Mouse (Mus musculus) gastrocnemius, postnatal 4 days (tissue): Measurements from ENCODE around the gene Mapkapk3. TPM values are rescaled to one million over a fixed set of nuclear protein-coding genes. Genes with fewer than 3 reads are reported as not detected.
A peak's percentile ranks its signal among the peaks of the same experiment; 100 is the strongest.

Source experiments
- DNase-seq, 2 experiments: peaks; one replicate each; pipeline ENCODE4 v3.0.0; 2021 to 2022; ENCODE audit warnings: low spot score in 2 of 2, mixed read lengths in 2 of 2
- total RNA-seq, 2 experiments: library from RNA; stranded (reverse); gene quantifications; 2 replicates each; pipeline ENCODE4 v1.2.3; 2021

Mapkapk3 gene
- total RNA-seq, 2 experiments from 2014 or later, result 19.7 to 22.8 TPM

DNA sequence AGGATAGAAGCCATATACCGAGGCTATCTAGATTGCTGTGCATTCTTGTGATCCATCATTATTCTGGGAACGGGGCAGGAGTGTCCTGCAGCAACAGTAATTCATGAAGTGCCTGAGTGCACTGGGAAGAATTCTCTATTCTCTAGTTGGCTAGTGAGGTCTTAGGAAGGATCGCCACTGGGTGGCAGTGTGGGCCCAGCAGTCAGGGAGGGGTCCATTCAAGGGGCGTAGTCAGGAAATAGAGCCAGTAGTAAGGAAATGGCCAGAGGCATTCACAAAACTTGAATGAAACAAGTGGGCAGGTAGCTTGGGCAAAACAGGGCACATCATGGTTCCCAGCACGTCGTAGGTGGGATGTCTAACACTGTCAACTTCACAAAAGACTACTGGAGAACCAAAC lies 4.6 kb upstream of the Mapkapk3 start:
- DNase-seq, result peak; percentile 71 to 85

DNA sequence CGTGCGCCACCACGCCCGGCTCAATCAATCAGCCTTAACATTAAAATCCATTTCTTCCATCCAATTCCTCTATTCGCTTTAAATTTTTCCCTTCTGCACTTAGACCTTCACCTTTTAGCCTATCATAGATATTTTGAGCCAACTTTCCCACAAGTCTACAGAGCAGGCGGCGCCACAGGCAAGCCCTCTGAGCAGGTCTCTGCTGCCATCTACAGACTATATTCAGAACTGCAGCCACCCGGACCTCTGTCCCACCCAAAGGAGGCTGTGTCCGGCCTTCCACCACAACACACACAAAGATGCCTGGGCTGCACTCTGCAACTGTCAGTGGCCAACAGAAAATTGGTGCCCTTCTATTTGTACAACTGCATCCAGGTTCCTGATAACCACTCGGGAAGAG lies 1.2 kb upstream of the Mapkapk3 start:
- DNase-seq, result peak; percentile 73 to 82

DNA sequence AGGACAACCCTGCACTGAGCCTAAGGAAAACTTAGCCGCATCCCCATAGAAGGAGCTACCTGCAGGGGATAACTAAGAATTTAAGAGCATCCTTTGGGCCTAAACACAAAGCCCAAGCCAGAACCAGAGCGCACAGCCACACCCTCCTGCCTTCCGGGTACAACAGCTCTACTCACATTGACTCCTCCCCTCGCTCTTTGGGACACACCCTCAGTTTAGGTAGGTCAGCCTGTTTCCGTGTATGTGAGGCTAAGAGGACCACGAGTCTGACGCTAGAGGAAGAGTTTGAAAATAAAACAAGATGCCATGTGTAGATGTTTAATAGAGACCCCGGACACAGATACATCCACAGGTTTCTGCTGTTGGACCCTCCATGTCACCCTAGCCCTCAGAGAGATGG lies 966 bp downstream of the Mapkapk3 start:
- no peak for DNase-seq

DNA sequence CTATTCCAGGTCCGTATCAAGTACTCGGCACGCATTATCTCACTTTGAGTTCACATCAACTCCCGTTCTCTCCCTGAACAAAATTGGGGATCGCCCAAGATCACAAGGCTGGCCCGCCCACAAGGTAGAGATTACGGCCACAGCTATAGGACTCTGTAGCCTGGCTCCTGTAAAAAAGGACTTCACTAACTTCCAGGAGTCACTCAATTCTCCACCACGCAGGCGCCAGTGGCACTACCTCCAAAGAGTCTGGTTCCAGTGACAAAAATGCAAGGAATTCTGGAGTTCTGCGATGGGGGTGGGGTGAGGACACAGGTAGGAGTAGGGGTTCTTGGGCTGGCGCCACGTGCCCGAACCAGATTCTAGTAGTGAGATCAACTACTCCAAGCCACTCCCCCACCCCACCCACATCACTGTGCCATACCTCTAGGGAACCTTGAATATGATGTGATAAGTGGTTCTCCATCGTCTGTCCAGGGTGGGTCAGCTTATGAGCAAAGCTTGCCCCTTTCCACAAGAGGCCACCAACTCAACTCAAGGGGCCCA lies 1.5 kb downstream of the Mapkapk3 start:
- no peak for DNase-seq

DNA sequence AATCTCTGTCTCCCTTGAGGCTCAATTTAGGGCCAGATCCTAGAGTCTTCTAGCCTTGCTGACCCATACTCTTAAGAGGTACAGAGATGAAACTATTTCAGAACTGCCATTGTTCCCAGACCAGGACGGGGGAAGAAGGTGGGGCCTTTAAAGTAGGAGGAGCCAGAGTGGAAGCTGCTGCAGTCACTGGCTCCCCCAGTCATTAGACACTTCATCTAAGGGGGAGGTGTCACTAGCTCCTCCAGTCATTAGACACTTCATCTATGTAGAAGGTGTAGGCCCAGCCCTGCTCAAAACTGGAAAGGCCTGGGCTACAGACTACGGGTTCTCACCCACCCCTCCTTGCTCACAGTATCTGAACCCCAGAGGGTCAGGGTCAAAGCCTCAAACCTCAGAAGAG lies 2.4 kb downstream of the Mapkapk3 start:
- no peak for DNase-seq

DNA sequence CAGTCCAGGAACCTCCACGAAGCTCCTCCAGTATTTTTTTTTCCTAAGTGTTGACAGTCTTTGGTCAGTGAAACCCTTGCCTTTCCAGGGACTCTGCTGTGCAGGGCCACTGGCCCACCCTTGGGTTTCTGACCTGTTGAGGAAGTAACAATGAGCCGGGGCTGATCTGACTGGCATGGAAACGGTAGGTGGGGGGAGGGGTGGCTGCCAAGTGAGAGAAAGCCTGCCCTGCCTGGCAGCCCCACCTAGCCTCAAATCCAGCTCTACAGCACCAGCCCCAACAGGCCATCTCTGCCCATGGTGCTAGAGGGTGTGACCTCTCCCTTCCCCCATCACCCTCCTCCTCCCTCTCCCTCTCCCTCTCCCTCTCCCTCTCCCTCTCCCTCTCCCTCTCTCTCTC lies 4.7 kb downstream of the Mapkapk3 start:
- no peak for DNase-seq

DNA sequence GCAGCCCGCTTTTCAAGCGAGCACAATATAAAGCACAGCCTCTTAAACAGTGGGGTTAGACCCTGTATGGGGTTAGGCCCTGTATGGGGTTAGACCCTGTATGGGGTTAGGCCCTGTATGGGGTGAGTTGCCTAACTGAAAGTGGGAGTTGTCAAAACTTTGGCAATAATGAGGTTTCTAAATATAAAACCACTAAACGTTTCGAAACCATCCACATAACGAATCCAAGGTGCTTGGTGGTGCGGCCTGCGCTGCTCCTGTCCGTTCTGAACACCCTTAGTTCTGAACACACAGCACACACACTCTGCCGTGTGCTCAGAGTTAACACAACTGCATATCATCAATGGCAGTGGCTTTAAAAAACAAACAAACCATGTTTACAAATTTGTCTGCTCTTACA lies 6.7 kb downstream of the Mapkapk3 start:
- DNase-seq, result no peak

DNA sequence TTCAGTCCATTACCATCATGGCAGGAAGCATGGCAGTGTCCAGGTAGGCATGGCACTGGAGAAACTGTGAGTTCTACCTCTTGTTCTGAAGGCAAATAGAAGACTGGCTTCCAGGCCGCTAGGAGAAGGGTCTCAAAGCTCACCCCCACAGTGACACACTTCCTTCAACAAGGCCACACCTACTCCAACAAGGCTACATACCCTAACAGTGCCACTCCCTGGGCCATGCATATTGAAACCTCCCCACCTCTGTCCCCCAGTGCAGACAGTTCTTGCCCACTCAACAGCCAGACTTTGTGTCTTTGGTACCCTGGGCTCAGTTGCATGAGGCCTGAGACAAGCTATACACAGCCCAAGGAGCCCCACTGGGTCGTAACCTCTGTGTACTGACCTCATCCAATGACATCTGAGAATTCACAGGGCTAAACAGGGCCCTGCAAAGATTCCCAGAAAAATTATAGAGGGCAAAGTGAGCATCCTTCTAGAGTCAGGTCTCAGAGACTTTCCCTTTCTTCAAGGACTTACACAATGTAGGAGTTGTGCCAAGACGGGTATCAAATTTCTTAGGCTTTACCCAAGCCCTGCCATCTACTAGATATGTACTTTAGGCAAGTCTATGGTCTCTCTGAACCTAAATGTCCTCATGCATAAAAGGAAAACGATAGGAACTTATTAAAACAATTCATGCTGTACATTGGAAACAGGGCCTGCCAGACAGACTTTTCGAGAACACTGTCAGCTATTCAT lies 8.3 kb downstream of the Mapkapk3 start:
- DNase-seq, result no peak

DNA sequence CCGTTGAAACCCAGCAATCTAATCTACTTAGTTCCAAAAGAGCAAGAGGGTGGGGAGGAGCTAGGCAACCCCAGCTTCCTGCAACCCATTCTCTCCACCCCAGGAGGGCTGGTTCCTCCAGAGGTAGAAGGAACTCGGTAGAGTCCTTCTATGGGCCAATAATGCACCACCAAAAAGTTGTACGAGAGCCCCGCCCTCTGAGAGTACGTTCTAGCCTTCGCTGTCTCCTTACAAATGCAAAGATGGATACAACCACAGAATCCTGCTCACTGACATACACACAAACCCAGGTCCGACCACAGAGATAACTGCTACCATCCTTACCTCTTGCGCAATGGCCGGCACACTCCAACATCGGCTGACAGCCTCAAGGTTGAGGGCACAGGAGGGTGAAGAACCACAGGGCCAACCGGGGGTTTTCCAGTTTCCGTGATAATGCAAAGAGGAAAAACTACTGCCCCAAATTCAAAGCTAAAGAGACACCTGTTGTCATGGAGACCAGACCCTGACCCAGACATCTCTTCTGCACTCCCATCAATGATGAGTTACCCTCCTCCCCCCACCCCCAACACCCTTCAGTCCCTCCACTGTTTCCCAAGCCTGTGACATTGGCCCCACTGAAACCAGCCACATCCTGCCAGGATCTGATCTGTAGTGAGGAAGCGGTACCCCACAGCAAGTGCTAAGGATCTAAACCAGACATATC lies 9.2 kb downstream of the Mapkapk3 start:
- no peak for DNase-seq

DNA sequence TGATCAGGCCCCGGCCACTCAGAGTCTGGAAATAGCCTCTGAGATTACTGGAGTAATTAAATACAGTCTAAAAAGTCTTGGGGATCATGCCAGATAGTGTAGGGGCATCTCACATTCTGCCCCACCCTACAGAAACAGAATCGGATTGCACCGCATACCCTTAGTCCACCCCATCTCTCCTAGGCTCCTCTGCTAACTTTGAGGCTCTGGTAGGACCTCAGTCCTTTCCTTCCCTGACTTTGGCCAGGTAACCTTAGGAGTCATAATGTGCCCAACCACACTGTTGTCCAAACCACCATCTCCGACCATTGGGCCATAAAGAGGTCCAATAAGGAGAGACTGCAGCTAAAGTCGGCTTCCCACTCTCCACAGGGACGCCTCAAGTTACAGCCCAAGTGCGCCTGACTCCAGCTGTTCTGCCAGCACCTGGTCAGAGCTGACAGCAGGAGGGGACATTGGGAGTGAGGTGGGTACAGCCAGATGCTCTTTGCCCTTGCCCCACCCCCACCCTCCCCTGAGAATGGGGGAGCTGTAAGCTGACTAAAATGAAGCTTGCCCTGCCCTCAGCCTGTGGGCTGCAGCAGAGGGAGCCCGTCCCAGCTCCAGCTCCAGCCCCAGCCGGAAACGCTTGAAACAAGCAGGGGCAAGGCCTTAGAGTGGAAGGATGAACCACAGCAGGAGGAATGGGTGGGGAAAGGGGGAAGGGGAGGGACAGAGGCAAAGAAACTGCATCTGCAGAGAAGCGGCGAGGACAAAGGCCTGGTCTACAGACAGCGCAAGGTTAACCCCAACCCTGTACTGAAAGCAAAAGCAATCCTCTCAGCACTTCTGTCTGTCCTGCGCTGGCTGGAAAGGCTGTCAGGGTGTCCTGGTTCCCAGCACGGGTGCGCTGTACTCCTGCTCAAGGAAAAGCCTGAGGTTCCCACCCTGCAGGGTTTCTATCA lies 10.0 kb downstream of the Mapkapk3 start:
- DNase-seq, result peak in 1 of 2 experiments; percentile 29

DNA sequence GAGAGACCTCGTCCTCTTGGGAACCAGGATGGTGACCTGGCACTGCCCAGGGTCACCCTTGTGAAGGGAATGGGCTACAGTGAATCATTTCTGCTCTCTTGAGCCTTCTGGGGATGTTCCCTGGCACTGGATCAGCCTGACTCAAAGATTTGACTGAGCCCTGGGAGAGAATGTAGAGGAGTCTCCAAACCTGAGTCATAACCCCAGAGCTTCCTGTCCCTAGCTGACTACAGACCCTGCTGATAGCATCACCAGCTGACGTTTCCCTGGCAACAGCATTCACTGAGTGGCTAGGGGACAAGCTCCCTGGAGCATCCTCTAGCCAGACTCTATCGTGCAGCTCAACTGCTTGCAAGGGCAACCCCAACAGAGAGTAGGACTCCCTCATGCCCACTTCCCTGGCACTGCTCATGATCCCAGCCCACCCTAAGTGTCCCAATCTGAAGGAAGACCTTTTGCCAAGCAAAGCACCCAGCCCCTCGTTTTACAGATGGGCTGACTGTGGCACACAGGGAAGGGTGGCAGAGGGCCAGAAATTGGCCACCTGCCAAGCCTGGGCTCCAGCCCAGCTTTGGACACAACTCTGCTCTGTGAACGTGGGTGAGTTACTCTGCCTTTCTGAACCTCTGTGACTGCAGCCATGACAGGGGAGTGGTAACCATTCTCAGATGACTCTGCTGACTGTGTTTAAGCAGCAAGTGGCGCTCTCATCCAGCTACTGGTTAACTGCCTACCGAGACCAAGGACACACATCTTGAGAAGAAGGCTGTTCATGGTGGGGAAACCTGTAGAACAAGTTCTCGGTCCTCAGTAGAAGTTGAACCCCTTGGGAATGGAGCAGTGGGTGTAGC lies 10.9 kb downstream of the Mapkapk3 start:
- no peak for DNase-seq

DNA sequence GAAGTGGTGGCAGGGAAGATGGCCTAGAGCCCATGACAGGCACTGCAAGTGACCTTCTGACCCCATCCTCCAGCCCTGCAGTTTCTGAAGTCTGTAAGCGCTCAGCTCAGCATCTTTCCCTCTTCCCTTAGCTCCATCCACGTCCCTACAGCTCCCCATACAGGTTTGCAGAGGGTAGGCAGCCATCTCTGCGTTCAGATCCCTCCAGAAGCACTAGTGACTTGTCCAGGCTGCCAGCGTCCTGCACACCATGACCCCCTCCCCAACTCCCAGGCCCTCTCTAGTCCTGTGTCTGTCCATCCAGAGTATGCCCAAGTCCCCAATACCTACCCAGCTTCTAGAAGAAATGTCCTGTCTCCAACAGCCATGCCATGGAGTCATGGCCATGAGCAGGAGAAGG lies 11.6 kb downstream of the Mapkapk3 start:
- no peak for DNase-seq

DNA sequence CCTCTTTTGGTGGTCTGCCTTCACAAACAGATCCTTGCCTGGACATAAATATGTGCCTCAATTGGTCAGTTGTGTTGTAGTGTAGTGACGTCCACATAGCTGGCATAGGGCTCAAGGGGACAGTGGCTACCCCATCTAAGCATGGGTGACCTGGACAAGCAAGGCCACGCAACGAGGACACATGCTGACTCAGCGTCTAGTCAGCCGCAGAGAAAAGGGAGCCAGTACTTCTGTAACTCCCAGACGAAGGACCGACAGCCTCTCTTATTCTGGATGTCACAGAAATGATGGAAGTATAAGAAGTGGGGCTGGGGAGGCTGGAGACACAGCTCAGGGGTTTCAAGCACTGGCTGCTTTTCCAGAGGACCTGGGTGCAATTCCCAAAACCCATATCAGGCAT lies 12.1 kb downstream of the Mapkapk3 start:
- no peak for DNase-seq

DNA sequence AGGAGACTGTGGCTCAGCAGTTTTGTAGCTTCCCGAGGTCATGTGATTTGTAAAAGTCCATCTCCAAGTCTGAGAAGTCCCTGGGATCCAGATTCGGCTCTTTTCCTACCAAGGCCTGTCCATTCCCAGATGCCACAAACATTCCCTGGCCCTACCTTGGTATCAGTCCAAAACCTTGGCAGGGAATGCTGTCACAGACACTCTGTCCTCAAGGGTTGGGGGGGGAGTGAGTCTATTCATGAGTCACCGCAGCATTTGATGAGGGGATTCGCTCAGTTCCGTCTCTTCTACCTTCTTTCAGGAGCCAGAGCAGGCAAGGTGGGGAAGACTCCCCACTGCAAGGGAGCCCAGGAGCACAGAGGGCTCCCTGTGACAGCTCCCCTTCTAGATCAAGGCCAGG lies 14.0 kb downstream of the Mapkapk3 start:
- DNase-seq, result no peak

DNA sequence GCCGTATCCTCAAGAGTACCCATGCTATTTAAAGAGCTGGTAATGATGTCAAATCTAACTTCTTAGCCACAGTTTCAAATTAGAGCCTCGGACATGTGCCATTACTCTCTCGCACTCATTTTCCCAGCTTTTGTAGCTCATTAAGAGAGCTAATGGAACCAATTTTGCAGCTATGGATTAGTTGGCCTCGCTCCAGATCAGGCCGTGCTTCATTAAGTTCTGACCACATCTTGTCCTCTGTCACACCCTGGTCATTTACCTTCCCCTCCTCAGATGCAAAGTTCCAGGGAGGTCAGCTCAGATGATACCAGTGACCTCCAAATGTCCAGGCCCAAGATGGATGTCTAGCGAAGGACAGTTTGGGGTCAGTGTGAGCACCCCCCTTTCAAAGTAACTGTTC lies 14.9 kb downstream of the Mapkapk3 start:
- DNase-seq, result no peak

DNA sequence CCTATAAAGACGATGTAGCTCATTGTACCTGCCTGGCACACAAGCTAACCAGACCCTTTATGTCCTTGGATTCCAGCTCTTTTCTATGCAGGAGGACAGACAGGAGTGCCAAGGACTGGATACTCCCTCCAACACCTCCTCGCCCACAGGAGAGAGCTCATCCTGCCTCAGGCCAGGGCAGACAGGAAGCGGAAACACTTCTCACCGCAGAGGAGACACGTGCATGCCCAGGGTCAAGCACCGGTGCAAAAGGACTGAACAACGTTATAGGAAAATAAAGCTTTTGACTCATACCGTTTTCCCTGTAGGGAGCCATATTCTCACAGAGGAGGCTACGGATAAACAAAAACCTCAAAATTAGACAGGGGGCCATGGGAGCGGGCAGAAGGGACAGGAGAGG lies 16.5 kb downstream of the Mapkapk3 start:
- no peak for DNase-seq

DNA sequence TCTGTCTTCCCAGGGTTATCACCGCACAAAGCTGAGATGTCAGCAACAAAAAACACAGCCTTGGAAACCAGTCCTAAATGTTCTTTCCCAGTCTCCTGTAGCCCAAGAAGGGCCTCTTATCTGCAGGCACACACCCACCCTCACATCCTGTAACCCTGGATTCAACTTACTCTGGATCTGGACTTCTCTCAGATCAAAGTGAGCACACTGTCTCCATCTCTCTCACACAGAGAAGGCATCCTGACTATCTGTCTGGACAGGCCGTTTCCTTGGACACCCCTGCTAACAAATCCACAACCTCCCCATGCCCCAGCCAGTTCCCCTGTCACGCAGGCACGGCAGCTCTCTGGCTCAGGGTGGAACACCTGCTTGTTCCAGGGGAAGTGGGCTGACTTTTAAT lies 17.4 kb downstream of the Mapkapk3 start:
- no peak for DNase-seq

DNA sequence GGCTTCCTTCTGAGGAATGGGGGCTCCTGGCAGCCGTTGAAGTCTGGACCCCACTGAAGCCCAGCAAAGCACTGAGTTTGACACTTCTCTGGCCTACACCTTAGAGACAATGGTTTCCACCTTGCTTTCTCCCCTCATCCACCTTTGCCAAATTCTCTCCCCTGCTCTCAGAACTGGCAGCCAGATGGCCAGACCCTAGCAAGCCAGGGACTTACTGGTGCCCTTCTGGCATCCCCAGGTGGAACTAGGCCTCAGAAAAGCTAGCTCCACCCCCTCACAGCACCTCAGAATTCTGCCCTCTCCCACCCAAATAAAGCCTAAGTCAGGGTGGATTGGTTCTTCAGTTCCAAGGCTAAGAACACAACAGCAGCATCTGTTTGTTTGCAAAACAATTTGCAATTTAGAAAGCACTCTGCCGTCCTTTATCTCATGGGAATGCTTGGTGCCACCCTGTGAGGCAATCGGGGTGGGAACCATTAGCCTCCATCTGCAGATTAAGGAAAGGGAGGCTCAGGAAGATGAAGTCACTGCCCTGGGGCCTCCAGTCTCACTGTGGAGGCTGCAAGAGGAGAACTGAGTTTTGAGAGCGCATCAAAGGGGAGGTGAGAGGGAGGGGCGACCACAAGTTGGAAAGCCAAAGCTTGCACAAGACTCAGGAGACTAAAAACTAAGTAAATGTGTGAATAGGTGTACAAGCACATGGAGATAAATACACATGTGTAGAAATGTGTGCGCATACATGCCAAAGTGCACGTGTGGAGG lies 18.3 kb downstream of the Mapkapk3 start:
- DNase-seq, result no peak

DNA sequence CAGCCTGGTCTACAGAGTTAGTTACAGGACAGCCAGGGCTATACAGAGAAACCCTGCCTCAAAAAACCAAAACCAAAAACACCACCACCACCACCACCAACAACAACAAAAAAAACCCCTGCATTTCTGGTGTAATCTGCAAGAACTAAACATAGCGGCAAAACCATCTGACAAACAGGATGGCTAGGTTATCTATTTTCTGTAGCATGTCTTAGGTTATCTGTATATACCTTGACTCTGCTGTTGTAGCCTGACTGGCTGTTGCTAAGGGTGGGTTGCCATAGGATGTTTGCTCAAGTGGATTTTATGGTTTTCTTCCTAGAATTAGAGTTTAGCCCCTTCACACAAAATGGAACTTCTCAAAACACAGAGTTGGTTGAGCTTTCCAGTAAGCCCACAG lies 19.9 kb downstream of the Mapkapk3 start:
- DNase-seq, result no peak
